Mouse (Mus musculus) liver, embryonic 16.5 days (tissue): Measurements from ENCODE around the gene Glcci1. TPM values are rescaled to one million over a fixed set of nuclear protein-coding genes. Genes with fewer than 3 reads are reported as not detected.

Source experiments
- ATAC-seq: fragments of 200-750 bp; cut with Nextera tagmentation; 2 replicates; pipeline ENCODE4 v1.8.0; 2017; ENCODE audit warnings: low read depth, mild to moderate bottlenecking, moderate number of reproducible peaks, moderate library complexity
- H3K27ac ChIP-seq: fragments of 300-500 bp; sonication (generic); 2 replicates; pipeline ENCODE4 v1.5.1; 2014; ENCODE audit warnings: mild to moderate bottlenecking, low read length
- H3K27me3 ChIP-seq: fragments of 300-500 bp; sonication (generic); 2 replicates; pipeline ENCODE4 v1.6.1; 2014; ENCODE audit warnings: low read depth, low read length, mixed read lengths; ENCODE audit not compliant: control insufficient read depth, insufficient read depth
- H3K36me3 ChIP-seq: fragments of 300-500 bp; sonication (generic); 2 replicates; pipeline ENCODE4 v1.6.1; 2014; ENCODE audit warnings: mild to moderate bottlenecking; ENCODE audit not compliant: control insufficient read depth, insufficient read depth
- H3K4me1 ChIP-seq: fragments of 300-500 bp; sonication (generic); 2 replicates; pipeline ENCODE4 v1.6.1; 2014; ENCODE audit warnings: low read depth, low read length, mixed read lengths; ENCODE audit not compliant: control insufficient read depth
- H3K4me2 ChIP-seq: fragments of 300-500 bp; sonication (generic); 2 replicates; pipeline ENCODE4 v1.6.1; 2014; ENCODE audit warnings: low read depth, low read length, mixed read lengths
- H3K4me3 ChIP-seq: fragments of 300-500 bp; sonication (generic); 2 replicates; pipeline ENCODE4 v1.5.1; 2014; ENCODE audit warnings: low read depth, mild to moderate bottlenecking, low read length
- H3K9ac ChIP-seq: fragments of 300-500 bp; sonication (generic); 2 replicates; pipeline ENCODE4 v1.6.1; 2014; ENCODE audit warnings: low read depth, low read length
- H3K9me3 ChIP-seq: fragments of 300-500 bp; sonication (generic); replicated peaks from 2 replicates; pipeline ENCODE4 v1.6.1; 2016; ENCODE audit warnings: low read length; ENCODE audit not compliant: control insufficient read depth
- WGBS: fragments of 180-500 bp; shearing (Covaris S2); extraction: QIAGEN DNeasy Blood & Tissue Kit; methylation state at CpG from one replicate; pipeline ENCODE4 v1.1.7; 2014; ENCODE audit not compliant: insufficient replicate concordance; 5-methylcytosine and 5-hydroxymethylcytosine counted together
- polyA plus RNA-seq: library from polyadenylated mRNA; unstranded; fragments of >200 nt; fragmentation: Nextera tagmentation; extraction: Ambion mirVana; gene quantifications from 2 replicates; pipeline ENCODE4 v1.2.1, GENCODE M21; 2015

Glcci1 gene
- polyA plus RNA-seq, 1 experiment from 2014 or later: 1.2 TPM

- ATAC-seq: no peak
- Histone ChIP-seq H3K27me3 (no peaks in the 10 kb centered on the region), H3K4me1 (peaks cover 33% of the 10 kb centered on the region), H3K9ac (no peak overlapping the region), H3K9me3 (no peaks in the 10 kb centered on the region), H3K4me3 (no peak overlapping the region), H3K36me3 (no peaks in the 10 kb centered on the region), H3K4me2 (no peak overlapping the region), H3K27ac (no peak overlapping the region)
- WGBS: 77% methylated on average over 7 of the region's 7 CpGs
Measured at GRCm38 (mm10) chr6:8489266-8489665, 20.1 kb upstream of the Glcci1 start.

DNA sequence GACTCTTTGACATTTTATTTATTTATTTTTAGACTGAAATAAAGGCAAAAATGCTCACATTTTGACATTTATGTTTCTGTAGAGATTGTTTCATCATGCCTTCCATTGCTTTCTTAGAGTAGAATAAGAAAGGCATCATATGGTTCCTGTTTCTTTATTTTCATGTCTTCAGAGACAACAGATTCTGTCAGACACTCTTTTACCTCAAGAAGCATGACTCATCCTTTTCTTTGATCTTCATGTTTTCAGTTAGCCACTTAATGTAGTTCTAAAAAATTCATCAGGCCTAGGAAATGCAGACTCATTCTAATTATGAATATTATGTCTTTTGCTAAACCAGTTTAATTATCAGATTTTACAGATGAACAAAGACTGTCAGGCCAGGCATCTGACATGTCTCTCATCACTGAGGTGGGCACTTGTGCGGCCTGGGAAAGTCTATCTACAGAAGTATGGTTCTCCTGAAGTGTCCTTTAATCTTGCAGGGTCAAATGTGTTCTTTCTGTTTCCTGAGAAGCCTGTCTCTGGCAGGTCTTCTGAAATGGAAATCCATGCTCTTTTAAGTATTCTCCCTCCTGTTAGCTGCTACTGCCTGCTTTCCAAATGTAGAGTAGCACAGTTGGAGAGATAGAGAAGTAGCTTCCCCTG is 19.3 kb upstream of the Glcci1 start:
- Histone ChIP-seq H3K9ac (no peak overlapping the region), H3K9me3 (no peaks in the 10 kb centered on the region), H3K27ac (no peak overlapping the region), H3K4me3 (no peak overlapping the region), H3K4me1 (peaks cover 26% of the 10 kb centered on the region), H3K27me3 (no peaks in the 10 kb centered on the region), H3K36me3 (no peaks in the 10 kb centered on the region), H3K4me2 (no peak overlapping the region)
- WGBS: 80% methylated on average over 1 of the region's 1 CpGs
- no peak for ATAC-seq

GRCm38 (mm10) chr6:8492248-8492647 is 17.2 kb upstream of the Glcci1 start:
- no peaks in the 10 kb centered on the region for H3K27me3 ChIP-seq
- ATAC-seq: no peak
- no peaks in the 10 kb centered on the region for H3K9me3 ChIP-seq

DNA sequence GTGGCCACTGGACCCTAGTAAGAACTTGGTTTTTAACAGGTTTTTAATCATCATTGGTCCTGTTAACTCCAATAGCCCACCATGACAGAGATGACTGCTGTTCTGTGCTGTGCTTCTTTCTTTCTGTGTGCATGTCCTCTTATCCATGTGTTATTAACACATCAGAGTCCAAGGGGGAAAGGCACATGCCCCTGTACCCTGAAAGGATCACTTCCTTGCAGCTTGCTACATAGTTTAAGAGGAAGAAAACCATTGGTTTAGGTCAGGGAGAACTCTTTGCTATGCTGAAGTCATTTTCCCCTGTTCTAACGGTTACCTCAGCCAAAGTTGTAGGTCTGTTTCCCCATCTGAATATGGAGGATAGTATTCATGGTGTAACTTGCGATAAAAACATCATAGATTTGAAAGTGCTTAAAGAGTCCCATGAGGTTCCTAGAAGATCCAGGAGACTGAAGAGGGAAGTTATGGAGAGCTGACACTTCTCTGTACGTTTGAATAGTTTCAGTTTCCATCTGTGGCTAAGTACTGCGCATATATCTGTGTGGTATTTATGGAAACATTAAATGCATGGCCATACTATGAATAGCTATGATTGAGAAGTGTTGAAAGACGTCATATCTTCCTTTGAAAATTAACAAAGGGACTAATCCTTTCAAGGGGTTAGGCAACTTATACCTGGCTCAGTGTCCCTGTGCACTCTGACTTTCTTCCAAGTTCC is 14.1 kb upstream of the Glcci1 start:
- H3K9me3 ChIP-seq: no peaks in the 10 kb centered on the region
- no peak overlapping the region for H3K9ac ChIP-seq
- H3K4me2 ChIP-seq: no peak overlapping the region
- WGBS: 54% methylated on average over 5 of the region's 5 CpGs
- H3K36me3 ChIP-seq: no peaks in the 10 kb centered on the region
- ATAC-seq: no peak
- no peaks in the 10 kb centered on the region for H3K27me3 ChIP-seq
- no peak overlapping the region for H3K4me3 ChIP-seq
- H3K27ac ChIP-seq: no peak overlapping the region
- no peaks in the 10 kb centered on the region for H3K4me1 ChIP-seq

More at GRCm38 (mm10) chr6:8492248-8492647, 17.2 kb upstream of the Glcci1 start:
- H3K9ac ChIP-seq: no peak overlapping the region
- no peak overlapping the region for H3K4me2 ChIP-seq
- WGBS: 72% methylated on average over 3 of the region's 3 CpGs
- no peaks in the 10 kb centered on the region for H3K36me3 ChIP-seq
- no peak overlapping the region for H3K4me3 ChIP-seq
- no peak overlapping the region for H3K27ac ChIP-seq
- peaks cover 9% of the 10 kb centered on the region for H3K4me1 ChIP-seq

DNA sequence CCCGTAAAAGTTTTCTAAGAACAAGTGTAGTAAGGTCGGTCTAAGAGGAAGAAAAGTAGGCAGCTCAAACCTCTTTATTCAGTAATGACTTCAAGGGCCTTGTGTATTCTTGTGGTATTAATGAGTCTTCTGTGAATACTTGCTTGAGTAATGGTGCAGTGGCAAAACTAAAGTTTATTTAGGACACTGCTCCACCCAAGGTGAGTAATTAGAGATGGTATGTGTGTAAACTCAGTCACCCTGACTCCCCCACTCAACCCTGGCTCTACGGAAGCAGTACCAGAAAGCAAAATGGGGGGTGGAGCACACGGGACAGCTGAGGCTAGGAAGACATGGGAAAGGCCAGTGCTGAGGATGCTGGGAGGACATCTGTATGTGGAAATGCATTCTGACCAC is 13.6 kb upstream of the Glcci1 start:
- 67% methylated on average over 4 of the region's 4 CpGs for WGBS
- H3K4me2 ChIP-seq: no peak overlapping the region
- H3K9ac ChIP-seq: no peak overlapping the region
- no peaks in the 10 kb centered on the region for H3K36me3 ChIP-seq
- no peaks in the 10 kb centered on the region for H3K4me1 ChIP-seq
- no peaks in the 10 kb centered on the region for H3K9me3 ChIP-seq
- no peak overlapping the region for H3K27ac ChIP-seq
- no peaks in the 10 kb centered on the region for H3K27me3 ChIP-seq
- ATAC-seq: no peak
- H3K4me3 ChIP-seq: no peak overlapping the region

DNA sequence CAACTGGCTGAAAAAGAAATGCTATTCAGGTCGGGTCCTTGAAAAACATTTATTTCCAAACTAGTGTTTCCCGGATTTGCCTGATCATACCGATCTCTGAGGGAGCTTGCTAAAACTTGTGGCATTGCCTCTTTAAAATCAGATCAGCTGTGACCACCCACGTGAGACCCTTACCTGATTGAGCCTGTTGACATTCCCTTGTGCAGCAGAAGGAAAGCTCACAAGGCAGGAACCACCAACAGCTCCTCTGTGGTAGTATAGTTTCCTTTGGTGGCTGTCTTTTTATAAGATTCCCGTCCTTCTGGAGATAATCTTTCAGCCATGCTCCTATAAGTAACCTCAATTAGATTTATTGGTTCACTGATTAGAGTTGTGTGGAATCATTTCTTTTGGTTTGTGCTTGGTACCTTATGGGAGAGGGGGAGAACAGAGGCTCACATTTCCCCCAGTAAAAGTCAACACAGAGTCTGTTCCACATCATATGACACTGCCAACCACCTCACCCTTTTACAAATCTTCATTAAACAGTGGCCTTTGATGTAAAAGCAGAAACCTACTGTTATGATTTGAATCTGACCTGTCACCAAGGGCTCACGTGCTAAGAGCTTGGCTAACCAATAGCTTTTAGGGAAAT is 12.0 kb upstream of the Glcci1 start:
- Histone ChIP-seq H3K9me3 (no peaks in the 10 kb centered on the region), H3K4me2 (no peak overlapping the region), H3K27me3 (no peaks in the 10 kb centered on the region), H3K4me1 (no peaks in the 10 kb centered on the region), H3K4me3 (no peak overlapping the region), H3K27ac (no peak overlapping the region), H3K36me3 (no peaks in the 10 kb centered on the region), H3K9ac (no peak overlapping the region)
- no peak for ATAC-seq
- WGBS: 54% methylated on average over 6 of the region's 6 CpGs

DNA sequence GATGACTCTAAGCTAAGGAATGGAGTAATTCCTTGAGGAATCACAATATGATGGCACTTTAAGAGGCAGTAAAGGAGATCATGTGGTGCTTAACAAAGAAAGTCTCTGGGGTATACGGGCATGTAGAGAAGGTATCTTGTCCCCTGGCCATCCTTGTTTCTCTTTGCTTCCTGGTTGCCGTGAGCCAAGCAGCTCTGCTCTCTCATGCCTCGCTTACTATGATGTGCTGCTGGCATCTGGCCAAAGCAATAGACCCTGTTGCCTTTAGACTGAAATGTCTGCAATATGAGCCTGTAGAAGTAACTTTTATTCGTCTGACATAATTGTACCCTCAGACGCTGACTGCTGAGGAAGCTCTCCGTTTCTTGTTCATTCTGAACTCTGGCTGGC is 11.5 kb upstream of the Glcci1 start:
- WGBS: 72% methylated on average over 6 of the region's 6 CpGs
- H3K9me3 ChIP-seq: no peaks in the 10 kb centered on the region
- no peaks in the 10 kb centered on the region for H3K36me3 ChIP-seq
- H3K27me3 ChIP-seq: no peaks in the 10 kb centered on the region
- no peak for ATAC-seq
- no peak overlapping the region for H3K9ac ChIP-seq
- no peak overlapping the region for H3K4me2 ChIP-seq
- no peaks in the 10 kb centered on the region for H3K4me1 ChIP-seq
- no peak overlapping the region for H3K4me3 ChIP-seq
- H3K27ac ChIP-seq: no peak overlapping the region

- Histone ChIP-seq H3K9me3 (no peaks in the 10 kb centered on the region), H3K36me3 (no peaks in the 10 kb centered on the region), H3K9ac (no peak overlapping the region), H3K4me2 (no peak overlapping the region), H3K27ac (no peak overlapping the region), H3K4me3 (no peak overlapping the region), H3K4me1 (no peaks in the 10 kb centered on the region), H3K27me3 (no peaks in the 10 kb centered on the region)
- 68% methylated on average over 3 of the region's 3 CpGs for WGBS
- ATAC-seq: no peak
Measured at GRCm38 (mm10) chr6:8498961-8499360, 10.4 kb upstream of the Glcci1 start.

DNA sequence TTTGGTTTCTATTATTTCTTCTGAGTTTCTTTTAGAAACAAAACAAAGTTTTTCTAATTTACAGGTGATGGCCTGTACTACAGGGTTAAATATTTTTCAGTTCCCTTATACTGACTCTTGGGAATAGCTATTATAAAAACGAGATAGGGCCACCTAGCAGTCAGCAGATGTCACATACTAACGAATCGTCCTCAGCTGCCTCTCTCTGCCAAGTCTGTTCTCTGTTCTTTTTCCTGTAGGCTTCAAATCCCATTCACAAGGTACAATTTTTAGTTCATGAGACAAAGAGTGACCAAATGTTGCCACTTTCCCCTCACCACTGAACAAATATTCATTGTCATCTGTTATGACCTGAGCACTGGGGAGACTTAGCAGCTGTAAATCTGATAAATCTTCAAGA is 5.4 kb upstream of the Glcci1 start:
- no peak overlapping the region for H3K27ac ChIP-seq
- no peak overlapping the region for H3K4me3 ChIP-seq
- H3K9me3 ChIP-seq: no peaks in the 10 kb centered on the region
- 44% methylated on average over 3 of the region's 3 CpGs for WGBS
- H3K4me1 ChIP-seq: peaks cover 5% of the 10 kb centered on the region
- no peak overlapping the region for H3K4me2 ChIP-seq
- H3K27me3 ChIP-seq: no peaks in the 10 kb centered on the region
- H3K9ac ChIP-seq: no peak overlapping the region
- no peak for ATAC-seq
- no peaks in the 10 kb centered on the region for H3K36me3 ChIP-seq
